Mouse (Mus musculus): ENCODE measurements around the gene Rab28. TPM values are rescaled to one million over a fixed set of nuclear protein-coding genes. Genes with fewer than 3 reads are reported as not detected.

Gene Rab28
- polyA plus RNA-seq, 3 experiments from 2014 or later: 19.1 to 31.4 (median 20.1) TPM

- ATAC-seq: no peak
Measured at GRCm38 (mm10) chr5:41627224-41628144, 80.5 kb downstream of the Rab28 start.

DNA sequence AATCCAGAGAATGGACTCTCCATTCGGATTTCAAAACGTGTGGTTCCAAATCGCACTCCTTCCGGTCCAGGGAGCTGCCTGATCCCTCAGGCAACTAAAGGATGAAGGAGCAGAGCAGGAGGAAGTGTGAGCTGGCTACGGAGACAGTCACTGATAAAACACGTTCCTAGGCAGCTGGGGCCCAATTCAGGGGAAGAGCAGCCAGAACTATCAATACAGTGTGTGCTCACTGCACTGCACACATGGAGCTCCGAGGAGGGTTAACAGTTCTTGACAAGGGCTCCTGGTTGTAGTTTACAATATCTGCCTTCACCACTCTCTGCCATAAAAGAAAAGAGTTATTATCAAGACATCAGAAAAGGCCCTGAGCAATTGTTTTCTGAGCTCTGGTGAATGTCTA lies 82.4 kb downstream of the Rab28 start:
- no peak for ATAC-seq

GRCm38 (mm10) chr5:41621748-41622147 lies 86.2 kb downstream of the Rab28 start:
- ATAC-seq: no peak

DNA sequence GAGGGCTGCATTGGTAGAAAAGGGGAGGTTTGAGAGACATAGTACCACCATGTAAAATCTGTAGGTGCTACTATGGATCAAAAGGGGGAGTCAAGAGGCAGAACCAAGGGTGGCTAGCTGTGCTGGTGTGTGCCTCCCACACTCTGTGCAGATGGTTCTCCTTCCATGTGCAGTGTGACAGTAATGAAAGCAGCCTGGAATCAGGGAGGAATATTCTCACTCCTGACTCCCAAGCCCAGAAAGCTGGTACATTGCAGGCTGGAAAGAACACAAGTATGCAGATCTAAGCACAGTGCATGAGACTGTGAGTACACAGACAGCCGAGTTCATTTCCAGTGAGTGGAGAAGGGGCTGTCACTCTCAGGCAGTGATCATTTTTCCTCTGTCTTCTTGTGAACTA lies 89.0 kb downstream of the Rab28 start:
- ATAC-seq: no peak

GRCm38 (mm10) chr5:41610447-41611030 lies 97.4 kb downstream of the Rab28 start:
- no peak for ATAC-seq

DNA sequence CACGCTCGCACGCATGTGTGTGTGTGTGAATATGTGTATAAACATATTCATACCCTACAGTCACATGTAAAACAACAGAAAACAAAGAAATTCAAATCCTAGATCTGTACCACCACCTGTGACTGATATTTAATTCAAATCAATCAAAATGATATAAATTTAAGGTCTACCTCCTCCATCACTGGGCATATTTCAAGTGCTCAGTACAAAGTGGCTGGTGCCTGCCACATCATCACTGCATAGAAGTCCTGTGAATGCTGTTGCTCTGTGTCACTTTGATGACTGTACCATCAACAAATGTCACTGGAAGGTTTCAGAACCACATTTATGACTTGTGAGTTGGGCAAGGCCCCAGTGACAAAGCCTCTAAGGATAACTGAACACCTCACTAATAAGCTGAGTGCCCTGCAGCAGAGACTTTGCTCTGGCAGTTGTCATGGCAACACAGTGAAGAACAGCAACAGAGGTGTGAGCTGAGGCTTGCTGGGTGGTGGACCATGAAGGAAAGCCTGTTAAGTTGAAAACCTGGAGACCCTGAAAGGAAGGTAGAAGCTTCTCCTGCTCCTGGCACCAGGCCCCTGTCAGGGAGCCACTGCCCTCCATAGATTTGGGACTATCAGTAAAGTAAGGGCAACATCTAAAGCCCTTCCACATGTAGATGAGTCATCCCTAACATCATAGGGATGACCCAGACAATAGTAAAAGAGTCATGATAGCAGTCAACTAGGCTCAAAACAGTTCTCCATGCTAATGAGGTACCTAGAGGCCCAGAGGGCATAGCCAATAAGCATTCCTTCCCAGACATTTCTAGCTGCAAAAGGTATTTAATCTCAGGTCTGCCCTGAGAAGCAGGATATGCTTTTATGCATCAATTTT lies 111.5 kb downstream of the Rab28 start:
- no peak for ATAC-seq

GRCm38 (mm10) chr5:41595199-41595598 lies 112.8 kb downstream of the Rab28 start:
- ATAC-seq: no peak

DNA sequence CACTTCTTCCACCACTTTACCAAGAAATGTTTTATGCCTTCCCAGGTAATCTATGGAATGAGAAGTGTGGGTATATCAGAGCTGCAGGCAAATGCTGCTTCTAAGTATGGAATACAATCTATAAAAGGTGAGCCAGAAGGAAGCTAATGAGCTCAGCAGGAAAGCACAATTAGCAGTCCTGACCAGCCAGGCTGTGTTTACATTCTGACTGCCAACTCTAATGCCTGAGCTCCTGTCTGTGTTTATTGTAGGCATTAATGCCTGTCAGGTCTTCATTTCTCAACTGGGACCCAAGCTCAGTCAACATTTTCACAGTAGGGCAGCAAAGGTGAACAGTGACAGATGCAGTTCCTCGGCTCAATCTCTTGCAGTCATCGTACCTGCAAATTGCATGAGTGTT lies 129.9 kb downstream of the Rab28 start:
- ATAC-seq: no peak

Other genes with a start within 250 kb of the Rab28 start
- not detected for gene Nkx3-2, start 56.3 kb upstream of the Rab28 start, polyA plus RNA-seq (2017; shearing (Covaris generic))
- gene Bod1l, start 136.2 kb upstream of the Rab28 start, polyA plus RNA-seq (2017; shearing (Covaris generic)): 10 to 100 TPM; 32.6 to 41.4 (median 38.2) TPM

Data from inflammation-experienced regulatory T-cells, adult 6 months (primary cell).